Mouse (Mus musculus): ENCODE measurements at regions not wholly inside any gene's neighbourhood (a gene's known extent, or its start where the extent isn't known, plus 50 kb on each side); places are given as distances from the start of the nearest gene placed in this dataset.
"Not testable (repeated sequence)": the region's sequence is repeated elsewhere in the genome, so short reads cannot be mapped to it uniquely, and the experiment has no call there.

DNA sequence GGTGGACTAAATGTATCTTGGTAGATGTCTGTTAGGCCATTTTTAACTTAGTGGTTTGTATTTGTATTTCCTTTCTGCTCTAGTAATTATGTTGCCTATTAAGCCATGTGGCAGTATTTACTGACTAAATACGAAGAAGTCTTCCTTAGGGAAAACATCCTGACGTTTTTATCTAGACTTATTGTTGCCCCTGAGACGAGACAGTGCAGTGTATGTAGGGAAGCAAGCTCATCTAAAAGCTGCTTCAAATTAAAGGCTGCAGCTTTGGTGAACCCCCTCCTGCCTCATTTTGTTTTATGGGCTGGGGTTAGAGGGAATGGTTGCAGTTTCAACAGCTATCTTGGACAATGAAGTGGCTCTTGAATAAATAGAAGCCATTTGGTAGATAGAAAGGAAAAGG lies 54.6 kb upstream of the C1galt1 start:
- no peak for DNase-seq

DNA sequence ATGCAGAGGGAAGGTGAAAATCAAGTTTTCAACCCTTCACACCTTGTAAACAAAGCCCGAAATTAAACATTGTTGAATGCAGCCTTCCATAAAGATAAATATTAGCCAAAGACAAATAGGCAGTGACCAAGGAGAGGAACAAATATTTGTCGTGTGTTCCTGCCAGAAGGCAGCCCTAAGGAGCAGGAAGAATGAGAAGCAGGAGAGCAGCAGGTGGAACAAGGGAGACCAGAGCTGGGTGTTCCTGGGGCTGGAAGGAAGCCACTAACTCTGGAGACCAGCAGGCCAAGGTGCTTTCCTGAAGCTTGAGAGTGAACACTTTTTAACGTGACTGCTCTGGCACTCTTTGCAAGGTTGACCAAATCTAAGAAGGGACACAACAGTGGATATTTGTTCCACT lies 55.6 kb upstream of the C1galt1 start:
- DNase-seq = peak; percentile 43

DNA sequence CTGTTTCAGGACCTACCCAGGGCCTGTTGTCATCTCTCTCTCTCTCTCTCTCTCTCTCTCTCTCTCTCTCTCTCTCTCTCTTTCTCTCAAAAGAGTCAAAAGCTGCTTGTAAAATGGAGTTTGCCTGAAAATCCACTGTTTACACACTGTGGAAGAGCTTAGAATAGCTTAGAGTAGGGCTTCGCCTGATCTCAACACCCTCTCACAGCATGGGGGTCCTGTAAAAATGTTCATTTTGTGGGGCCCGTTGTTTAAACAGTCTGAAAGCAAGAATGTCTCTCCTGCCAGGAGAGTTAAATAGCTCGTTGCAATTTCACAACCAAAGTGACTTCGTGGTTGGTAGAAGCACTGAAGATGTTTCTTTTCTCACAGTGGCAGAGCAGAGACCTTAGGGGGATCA lies 59.2 kb upstream of the C1galt1 start:
- no peak for DNase-seq

DNA sequence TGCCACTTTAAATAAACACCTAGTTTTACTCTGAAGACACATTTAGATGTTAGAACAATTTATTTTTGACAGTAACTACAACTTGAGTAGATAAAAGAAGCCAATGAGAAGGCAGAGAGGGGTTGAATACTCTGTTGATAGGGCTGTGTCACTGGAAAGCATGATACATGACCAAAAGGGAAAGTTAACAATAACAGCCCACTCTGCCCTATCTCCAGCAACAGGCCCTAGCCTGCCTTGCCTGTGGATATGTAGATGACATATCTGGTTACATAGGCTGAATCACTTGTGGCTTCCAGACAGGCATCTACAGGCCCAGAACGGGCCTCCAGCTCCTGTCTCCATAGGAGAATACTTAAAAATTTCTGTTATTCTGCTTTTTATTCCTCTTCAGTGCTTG lies 61.6 kb upstream of the C1galt1 start:
- no peak for DNase-seq

DNA sequence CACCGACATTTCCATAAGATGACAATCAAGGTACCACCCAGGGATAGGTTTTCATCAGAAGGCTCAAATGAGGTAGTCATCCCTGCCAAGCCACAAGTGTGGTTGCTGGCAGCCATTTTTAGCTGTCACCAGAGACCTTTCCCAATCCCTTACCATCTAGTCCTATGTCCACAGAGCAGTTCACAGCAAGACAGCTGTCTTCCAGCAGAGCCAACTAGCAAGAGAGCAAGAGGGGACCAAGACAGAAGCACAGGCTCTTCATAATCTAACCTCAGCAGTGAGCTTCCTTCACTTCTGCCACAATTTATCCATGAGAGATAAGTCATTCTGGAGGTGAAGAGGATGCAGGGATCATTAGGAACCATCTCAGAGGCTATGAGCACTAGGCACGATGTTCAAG lies 64.7 kb upstream of the C1galt1 start:
- no peak for DNase-seq

DNA sequence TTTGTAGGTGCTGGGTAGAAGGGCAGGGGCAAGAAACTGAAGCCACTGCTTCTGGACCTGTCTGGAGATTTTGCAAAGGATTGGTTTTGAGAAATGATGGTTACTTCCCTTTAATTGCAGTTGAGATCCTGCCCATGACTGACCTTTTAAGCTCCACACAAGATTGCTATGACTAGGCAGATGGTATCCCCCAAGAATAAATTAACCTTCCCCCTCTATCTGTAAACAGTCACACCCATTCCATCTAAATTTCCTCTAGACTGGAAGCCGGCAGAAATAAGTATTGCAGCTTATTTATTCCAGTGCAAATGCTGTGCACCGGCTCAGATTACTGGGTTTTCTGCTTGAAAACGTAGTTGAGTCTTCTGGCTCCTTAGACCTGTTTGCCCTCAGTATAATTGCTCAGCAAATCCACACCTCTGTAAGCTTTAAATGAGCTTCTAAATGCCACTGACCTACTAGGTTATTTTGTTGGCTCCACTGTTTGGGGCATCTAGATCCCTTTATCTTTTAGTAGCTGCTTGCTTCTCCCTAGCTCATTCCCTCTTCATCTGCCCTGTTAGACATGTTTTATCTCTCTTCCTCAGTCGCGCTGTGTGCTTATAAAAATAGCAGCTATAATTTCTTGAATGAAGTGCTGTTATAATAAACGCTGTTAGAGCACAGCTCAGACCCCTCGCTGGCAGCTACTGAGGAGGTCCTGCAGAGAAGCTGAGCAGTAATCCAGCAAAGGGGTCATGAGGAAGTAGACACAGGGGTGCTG lies 65.8 kb upstream of the C1galt1 start:
- no peak for DNase-seq

DNA sequence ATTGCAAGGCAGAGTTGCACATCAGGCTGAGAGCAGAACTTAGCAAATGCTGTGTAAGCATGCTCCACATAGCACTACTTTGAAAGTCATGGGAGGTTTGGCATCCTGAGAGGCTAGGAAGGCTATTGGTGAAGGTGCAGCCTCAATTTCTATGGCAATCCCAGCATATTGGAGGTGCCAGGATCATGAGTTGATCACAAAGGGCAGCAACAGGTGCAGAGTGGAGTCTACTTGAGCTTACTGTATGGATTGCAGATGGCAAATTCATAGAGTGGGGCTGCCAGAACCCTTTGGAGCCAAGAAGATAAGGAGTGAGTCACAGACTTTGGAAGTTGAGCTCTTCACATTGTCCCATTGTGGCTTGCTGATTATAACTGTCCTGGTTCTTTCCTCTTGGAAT lies 75.4 kb upstream of the Asns start:
- DNase-seq = no peak

DNA sequence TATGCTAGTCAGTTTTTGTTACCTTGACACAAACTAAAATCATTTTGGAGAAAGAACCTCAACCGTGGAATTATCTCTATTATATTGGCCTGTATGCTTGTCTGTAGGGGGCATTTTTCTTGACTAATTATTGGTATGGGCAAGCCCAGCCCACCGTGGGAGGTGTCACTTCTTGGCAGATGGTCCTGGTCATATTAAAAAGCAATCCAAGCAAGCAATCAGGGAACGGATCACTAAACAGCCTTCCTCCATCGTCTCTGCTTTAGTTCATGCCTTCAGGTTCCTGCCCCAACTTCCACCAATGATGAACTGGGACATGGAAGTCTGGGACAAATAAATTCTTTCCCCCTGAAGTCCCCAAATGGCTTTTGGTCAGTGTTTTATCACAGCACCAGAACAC lies 74.6 kb upstream of the Asns start:
- DNase-seq = peak; percentile 73

DNA sequence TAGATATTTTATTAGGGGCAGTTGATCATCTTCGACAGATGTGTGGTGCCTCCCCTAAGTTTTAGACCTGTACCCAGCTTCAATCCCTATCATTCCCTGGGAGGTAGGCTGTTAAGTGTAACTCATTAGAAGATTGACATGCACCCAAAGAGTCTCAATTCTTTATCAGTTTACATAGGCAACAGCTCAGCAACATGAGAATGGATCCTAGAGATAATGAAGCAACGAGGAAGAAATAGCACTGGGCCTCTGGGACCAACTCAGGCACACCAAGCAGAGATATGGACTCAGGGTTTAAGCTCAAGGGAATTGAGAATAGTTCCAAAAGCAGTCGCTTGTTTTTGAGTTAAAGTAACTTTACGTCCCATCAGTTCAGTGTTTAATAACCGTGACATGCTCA lies 66.3 kb upstream of the Asns start:
- DNase-seq = no peak

DNA sequence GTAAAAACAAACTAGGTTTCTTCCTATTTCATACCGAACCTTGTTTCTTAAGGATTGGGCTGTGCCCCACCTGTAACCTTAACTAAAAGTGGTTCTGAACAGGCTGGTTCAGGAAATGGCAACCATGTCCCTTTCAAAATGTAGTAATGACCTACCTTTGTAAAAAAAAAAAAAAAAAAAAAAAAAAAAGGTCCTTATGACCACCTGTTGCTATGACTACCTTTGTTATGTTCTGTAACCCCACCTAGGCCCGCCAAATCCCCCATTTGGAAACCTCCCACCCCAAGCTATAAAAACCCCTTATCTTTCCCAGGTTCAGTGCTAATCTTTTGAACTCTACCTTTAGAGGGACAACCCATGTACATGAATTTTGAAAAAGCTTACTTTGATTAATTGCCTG lies 60.8 kb upstream of the Asns start:
- no peak for DNase-seq

DNA sequence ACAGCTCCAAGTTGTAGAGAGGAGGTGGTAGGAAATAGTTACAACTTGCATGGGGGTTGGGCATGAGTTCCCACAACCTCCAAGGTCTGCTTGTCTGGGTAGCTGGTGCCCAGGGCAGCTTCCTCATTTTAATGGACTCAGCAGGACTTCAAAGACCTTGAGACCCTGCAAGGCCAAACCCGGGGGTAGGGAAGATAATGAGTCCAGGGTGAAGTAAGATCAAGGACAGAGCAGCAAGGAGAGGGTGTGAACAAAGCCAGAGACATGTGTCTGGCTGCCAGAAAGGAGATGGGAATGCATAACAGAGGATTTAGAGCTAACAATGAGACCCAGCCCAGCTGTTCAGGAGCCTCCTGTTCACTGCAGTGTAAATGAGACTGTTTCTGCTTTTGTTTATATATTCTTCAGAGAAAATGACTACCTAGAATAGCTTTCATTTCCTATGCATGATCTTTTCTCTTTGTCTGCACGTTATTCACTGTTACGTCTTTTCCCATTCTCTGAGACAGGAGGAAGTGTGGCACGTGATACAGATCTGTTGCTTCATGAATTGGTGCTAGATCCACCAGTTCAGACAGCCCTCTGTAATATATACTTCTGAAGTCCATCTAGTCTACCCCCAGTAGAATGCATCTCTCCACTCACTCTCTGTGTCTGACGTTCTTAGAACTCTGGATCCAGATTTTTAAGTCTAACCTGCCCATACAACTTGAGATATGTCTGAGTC lies 60.0 kb upstream of the Asns start:
- no peak for DNase-seq

DNA sequence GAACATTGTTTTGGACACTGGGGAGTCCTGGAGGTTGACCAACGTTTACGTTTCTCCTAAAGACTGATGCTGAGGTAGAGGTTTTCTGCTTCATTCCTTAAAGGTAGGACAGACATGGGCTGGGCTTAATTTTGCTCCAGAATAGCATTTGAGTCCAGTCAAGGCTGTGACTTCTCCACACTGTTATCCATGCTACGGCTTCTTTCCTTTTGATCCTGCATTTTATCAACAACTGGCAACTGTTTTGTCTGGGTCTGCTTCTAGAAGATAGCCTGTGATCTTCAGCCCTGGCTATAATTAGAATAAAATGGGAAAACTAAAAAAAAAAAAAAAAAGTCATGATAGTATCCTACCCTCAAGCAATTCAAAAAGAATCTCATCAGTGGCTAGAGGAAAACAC lies 55.5 kb upstream of the Asns start:
- no peak for DNase-seq

DNA sequence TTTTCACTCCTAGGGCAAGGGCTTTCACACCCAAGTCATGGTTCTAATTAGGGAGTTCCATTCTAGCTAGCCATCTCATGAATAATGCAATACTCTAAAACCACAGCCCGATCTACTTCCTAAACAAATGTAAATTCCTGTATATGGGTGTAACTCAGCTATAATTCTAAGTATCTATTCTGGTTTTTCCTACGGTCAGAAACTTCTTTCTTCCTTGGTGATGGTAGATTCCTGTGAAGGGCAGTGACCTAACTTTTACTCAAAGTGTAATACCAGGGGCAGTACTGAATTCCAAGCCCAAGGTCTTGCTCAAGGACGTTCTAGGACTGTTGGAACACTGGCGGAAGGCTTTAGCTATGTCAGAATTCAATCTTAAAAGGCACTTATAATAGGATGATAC lies 51.2 kb upstream of the Asns start:
- not testable (repeated sequence) for DNase-seq
